Mouse (Mus musculus) monocyte, adult 5-6 weeks (primary cell): ENCODE measurements around the gene Gm1527. TPM values are rescaled to one million over a fixed set of nuclear protein-coding genes. Genes with fewer than 3 reads are reported as not detected.
"Not testable (repeated sequence)": the region's sequence is repeated elsewhere in the genome, so short reads cannot be mapped to it uniquely, and the experiment has no call there.

Experiments
- ATAC-seq: fragments of 153-309, 156-312 bp; replicated peaks from 2 replicates; pipeline ENCODE4 v1.8.0; 2017; ENCODE audit warnings: mild to moderate bottlenecking; ENCODE audit not compliant: low TSS enrichment, insufficient number of reproducible peaks, severe bottlenecking, poor library complexity, low FRiP score
- total RNA-seq: library from RNA; stranded (forward); fragments of 200-1000, 200-491, 200-594 nt; gene quantifications from 3 replicates; pipeline ENCODE4 v1.2.3, GENCODE M21; 2017

The Gm1527 gene
- not detected in 3 replicates for total RNA-seq

DNA sequence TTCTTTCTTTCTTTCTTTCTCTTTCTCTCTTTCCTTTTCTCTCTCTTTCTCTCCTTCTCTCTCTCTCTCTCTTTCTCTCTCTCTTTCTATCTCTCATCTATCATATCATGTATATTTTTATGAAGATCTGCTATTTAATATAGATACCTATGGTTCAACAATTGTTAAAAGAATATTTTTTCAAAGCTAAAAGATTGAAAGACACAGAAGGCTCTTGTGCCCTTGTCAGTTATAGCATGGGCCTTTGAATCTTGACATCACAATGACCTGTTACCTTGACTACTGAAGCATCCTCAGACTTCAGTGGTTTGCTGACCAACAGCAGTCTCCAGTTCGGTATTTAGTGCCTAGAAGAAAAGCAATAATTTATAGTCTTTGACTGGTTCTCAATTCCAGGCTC, at the start of gene Gm1527:
Gm1527 (plus strand) TSS at position 301 of the 400 bp plus-strand sequence.
- no peak for ATAC-seq

DNA sequence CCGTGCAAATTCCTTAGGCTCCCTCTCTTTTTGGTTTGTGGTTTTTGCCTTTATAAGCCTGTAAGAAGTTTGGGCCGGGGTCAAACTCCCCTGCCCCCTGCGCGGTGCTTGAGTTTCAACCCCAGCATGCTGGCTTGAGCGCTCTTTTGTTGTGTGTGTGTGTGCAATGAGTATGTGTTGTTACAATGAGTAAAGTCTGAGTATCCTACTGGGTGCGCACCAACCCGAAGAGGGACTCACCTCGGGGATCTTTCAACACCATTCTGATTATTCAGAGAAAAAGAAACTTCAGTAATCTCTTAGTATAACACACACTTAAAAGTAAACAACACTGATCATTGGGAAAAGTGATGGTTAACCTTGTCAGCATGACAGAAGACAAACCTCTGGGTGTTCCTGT, 49.2 kb upstream of the Gm1527 start:
- ATAC-seq, result no peak

DNA sequence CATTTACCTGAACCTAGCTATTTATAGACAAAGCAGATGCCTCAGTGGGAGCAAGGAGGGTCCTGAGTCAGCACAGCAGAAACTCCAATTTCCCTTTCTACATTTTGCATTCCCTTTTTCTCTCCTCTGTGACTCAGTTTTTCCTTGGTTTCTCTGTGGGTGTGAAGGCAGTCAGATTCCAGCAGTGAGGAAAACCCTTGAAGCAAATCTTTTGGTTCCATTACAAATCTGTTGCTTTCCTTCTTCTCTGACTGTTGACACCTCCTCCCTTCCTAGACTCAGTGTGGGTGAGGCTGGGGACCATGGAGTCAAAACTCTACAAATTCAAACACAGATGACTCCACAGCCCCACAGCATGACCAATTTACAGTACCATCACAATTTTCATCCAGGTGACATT, 45.3 kb upstream of the Gm1527 start:
- ATAC-seq, result no peak

DNA sequence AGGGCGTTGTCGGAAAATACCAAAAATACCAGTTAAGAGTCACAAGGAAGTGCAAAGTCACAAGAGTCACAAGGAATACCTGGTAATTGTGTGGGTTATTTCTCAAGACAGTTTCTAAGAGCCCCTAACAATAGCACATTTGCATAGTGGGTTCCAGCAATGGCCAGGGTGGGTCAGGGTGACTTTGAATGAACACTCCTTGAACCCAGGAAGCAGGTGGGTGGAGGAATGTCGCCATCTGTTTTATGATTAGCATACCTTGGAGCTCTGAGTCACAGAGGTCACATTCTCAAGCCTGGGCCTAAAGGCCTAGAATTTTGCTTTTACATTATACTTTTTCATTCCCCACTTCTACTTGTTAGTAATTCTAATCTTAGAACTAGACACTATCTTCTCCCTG, 40.2 kb upstream of the Gm1527 start:
- not testable (repeated sequence) for ATAC-seq

DNA sequence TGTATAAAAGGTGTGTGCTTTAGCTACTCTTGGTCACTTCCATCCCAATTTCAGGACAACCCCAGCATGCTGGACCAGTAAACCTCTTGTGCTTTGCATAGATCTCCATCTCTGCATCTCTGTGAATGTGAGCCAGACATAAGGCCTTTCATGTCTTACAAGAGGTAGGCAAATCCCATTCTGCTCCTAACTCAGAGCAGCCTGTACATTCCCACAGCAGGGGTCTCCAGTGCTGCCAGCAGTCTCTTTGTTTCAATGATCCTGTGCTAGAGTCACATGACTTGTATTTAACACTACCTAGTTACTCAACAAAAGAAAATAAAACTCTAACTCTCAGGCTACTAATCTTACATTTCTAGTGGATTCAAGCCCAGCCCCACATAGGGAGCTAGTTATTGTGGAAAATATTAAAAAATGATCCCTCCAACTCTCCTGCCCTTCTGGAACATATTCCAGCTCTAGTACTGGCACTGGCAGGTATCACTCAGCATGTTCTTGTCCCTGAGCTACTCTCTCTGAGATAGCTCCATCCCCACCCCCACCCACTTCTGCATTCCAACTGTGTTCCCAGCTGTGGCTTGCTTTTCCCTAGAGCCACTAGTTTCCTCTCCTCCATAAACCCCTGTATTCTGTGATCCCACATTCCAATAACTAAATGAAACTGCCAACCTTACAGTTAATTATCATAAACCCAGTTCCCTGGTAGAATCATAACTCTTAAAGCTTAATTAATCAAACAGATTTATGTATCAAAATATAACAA, 32.6 kb upstream of the Gm1527 start:
- ATAC-seq, result not testable (repeated sequence)

DNA sequence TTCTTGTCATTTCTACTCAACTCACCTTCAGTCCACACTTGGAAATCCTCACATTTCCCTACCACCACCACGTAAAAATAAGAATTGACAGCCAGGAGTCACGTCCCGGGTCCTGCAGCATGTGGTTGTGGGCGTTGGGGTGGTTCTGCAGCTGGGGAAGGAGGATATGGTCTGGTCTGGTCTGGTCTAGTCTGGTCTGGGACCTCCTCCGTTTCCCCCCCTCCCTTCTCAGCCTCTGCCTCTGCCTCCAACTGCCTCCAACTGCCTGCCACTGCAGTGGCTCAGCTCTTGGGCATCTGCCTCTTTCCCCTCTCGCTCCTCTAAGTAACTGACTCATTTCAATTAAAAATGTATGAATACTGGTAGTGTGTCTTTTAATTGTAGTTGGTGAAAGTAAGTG, 4.5 kb downstream of the Gm1527 start:
- not testable (repeated sequence) for ATAC-seq

DNA sequence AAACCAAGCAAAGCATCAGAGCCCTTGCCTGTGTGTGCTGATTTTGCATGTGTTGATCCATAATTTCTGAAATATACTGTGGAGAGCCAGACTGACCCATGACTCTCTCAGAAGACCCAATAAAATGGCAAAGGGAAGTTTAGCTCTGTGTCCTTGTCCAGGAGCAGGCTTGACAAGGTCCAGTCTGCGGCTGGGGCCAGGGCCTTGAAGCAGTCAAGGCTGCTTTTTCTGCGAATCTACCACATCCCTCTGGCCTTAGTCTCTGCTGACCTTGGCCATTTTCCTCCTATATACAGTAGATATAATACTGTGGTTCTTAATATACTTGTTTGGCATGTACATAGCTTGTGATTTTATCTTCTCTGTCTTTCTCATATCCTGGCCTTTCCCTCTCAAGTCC, 73.5 kb downstream of the Gm1527 start:
- ATAC-seq, result no peak

DNA sequence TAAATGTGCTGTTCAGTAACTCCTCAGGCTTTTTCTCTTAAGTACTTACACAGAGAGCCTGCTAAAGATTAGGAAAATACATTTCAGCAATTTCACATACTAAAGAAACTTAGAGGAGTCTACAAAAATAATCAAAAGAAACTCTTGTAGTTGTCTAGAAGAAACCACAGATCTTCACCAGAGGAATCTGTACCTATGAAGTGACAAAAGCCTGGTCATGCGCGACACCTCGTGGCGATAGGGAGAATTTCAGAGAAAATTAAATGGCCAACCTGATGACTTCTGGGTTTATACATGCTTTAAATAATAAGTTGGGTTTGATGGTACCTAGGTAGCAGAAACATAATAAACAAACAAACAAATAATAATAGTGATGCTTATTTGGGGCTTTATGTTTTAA, 76.4 kb downstream of the Gm1527 start:
- ATAC-seq, result no peak

Other genes starting within 250 kb of the Gm1527 start
- not detected in 3 replicates for gene Slc2a2, start 194.7 kb upstream of the Gm1527 start, total RNA-seq
- 7.5 to 7.9 TPM (median 7.7 TPM) in 3 replicates for gene Eif5a2, start 111.3 kb upstream of the Gm1527 start, total RNA-seq
- gene Rpl22l1, start 87.2 kb upstream of the Gm1527 start, total RNA-seq, result 135 to 174 TPM (median 163 TPM) in 3 replicates
- gene Egfem1, start 189.4 kb downstream of the Gm1527 start, total RNA-seq, result not detected in 3 replicates